Mouse (Mus musculus) small intestine, adult 2 months (tissue): ENCODE data around the gene Sypl2. TPM values are rescaled to one million over a fixed set of nuclear protein-coding genes. Genes with fewer than 3 reads are reported as not detected.

Experiments
- H3K27ac ChIP-seq: fragments of 200-500 bp; 2 replicates; pipeline ENCODE4 v1.5.1; 2012; ENCODE audit warnings: low read depth, low read length, control low read depth, inconsistent platforms; ENCODE audit not compliant: insufficient read depth
- H3K27me3 ChIP-seq: fragments of 200-500 bp; 2 replicates; pipeline ENCODE4 v1.6.1; 2012; ENCODE audit warnings: mild to moderate bottlenecking, moderate library complexity, low read length, inconsistent platforms; ENCODE audit not compliant: control insufficient read depth, insufficient read depth
- H3K36me3 ChIP-seq: fragments of 200-500 bp; 2 replicates; pipeline ENCODE4 v1.6.1; 2012; ENCODE audit warnings: mild to moderate bottlenecking, low read length, control low read depth, inconsistent platforms; ENCODE audit not compliant: control insufficient read depth, insufficient read depth
- H3K4me1 ChIP-seq: fragments of 200-500 bp; 2 replicates; pipeline ENCODE4 v1.6.1; 2012; ENCODE audit warnings: low read length, inconsistent platforms, mixed read lengths; ENCODE audit not compliant: control insufficient read depth, insufficient read depth, insufficient read length
- H3K4me3 ChIP-seq: fragments of 200-500 bp; 2 replicates; pipeline ENCODE4 v1.5.1; 2012; ENCODE audit warnings: low read depth, mild to moderate bottlenecking, control low read depth, inconsistent platforms, low read length, moderate library complexity
- CTCF ChIP-seq: fragments of 200-500 bp; IDR thresholded peaks from 2 replicates; pipeline ENCODE4 v1.5.1; 2012; ENCODE audit warnings: low read depth, mild to moderate bottlenecking, control low read depth, inconsistent platforms, low read length, moderate library complexity, mixed read lengths; ENCODE audit not compliant: insufficient replicate concordance, insufficient read length; ENCODE audit errors: extremely low read depth
- POLR2A ChIP-seq: fragments of 200-500 bp; IDR thresholded peaks from 2 replicates; pipeline ENCODE4 v1.6.1; 2012; ENCODE audit warnings: low read depth, mild to moderate bottlenecking, control low read depth, inconsistent platforms, low read length, moderate library complexity
- WGBS: fragments of 180-500 bp; shearing (Covaris S2); methylation state at CpG from one replicate; pipeline ENCODE4 v1.1.7; 2018; 5-methylcytosine and 5-hydroxymethylcytosine counted together
- polyA plus RNA-seq: library from polyadenylated mRNA; depleted of rRNA; stranded (reverse); fragments of >200 nt; gene quantifications from 2 replicates; pipeline ENCODE4 v1.2.3, GENCODE M21; 2012

The Sypl2 gene
- polyA plus RNA-seq, 1 experiment, result 6.3 TPM

DNA sequence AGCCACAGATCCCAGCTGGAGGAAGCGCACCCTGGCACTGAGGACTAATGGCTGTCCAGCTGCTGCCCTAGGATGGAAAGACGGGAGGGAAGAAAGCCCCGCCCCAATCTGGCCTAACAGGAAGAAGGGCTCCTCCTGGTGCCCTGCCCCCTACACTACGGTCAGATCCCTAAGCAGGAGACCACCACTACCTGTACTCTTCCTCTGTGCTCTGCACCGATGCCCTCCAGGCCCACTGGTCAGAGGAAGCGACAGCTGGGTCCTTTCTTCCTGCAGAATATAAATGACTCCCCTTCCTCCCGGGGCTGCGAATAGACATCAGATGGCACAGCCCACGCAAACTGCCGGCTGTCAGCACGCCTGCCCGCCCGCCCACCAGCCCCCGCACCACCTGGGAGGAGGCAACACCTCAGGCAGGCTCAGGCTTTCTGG, 29.4 kb downstream of the Sypl2 start:
- TF ChIP-seq CTCF, result no peak
- no peak for TF ChIP-seq POLR2A
- WGBS, result 54% methylated on average over 14 of the region's 14 CpGs
- no peaks in the 10 kb centered on the region for H3K27me3 ChIP-seq
- no peak overlapping the region for H3K27ac ChIP-seq
- H3K36me3 ChIP-seq, result 0 out of 2 replicates have a peak, but pooled peaks cover 2% of the 10 kb centered on the region
- H3K4me3 ChIP-seq, result no peak overlapping the region
- peaks cover 14% of the 10 kb centered on the region for H3K4me1 ChIP-seq

- Histone ChIP-seq H3K4me3 (no peak overlapping the region), H3K4me1 (peaks cover 11% of the 10 kb centered on the region), H3K27ac (no peak overlapping the region), H3K27me3 (no peaks in the 10 kb centered on the region), H3K36me3 (0 out of 2 replicates have a peak, but pooled peaks cover 2% of the 10 kb centered on the region)
- WGBS, result 90% methylated on average over 7 of the region's 7 CpGs
- TF ChIP-seq CTCF, result no peak
- no peak for TF ChIP-seq POLR2A
Measured at GRCm38 (mm10) chr3:108195941-108196590, 30.4 kb downstream of the Sypl2 start.

DNA sequence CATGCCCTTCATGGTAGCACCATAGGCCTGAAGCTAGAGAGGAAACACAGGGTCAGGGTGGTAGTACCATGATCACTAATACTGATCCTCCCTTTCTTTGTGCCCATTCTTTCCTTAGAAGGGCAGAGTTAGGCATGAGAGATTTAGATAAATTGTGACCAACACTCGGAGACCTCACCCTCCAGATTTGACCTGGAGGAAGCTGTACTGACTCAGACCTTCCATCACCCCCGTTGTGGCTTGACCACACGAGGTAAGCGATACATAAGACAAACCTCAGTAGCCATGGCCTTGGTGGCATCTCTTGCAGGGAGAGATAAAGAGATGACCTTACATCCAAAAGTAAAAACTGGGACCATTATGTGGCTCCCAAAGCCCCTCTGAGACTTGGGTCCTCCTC, 31.2 kb downstream of the Sypl2 start:
- Histone ChIP-seq H3K27me3 (no peaks in the 10 kb centered on the region), H3K4me3 (no peak overlapping the region), H3K4me1 (peaks cover 11% of the 10 kb centered on the region), H3K27ac (no peak overlapping the region), H3K36me3 (0 out of 2 replicates have a peak, but pooled peaks cover 2% of the 10 kb centered on the region)
- TF ChIP-seq POLR2A (no peak), CTCF (no peak)
- 90% methylated on average over 4 of the region's 4 CpGs for WGBS

DNA sequence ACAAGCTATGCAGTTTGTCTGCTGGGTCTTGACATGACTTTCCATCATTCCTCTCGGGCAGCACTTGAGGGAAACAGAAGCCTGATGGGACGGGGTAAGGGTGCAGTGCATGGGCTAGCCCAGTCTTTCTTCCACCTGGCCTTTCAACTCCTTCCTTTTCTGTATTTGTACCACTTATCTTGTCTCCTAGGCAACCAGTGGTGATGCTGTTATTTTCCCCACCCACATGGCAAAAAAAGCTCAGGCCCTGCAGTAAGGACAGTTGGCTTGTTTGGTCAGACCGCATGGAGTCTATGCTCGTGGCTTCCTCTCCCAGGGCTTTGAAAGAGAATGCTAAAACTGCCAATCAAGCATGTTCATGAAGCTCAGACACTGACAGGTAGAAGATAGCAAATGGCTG, 32.8 kb downstream of the Sypl2 start:
- no peak for TF ChIP-seq CTCF
- Histone ChIP-seq H3K36me3 (0 out of 2 replicates have a peak, but pooled peaks cover 2% of the 10 kb centered on the region), H3K27me3 (no peaks in the 10 kb centered on the region), H3K27ac (no peak overlapping the region), H3K4me3 (no peak overlapping the region), H3K4me1 (peaks cover 6% of the 10 kb centered on the region)
- 72% methylated on average over 4 of the region's 4 CpGs for WGBS

DNA sequence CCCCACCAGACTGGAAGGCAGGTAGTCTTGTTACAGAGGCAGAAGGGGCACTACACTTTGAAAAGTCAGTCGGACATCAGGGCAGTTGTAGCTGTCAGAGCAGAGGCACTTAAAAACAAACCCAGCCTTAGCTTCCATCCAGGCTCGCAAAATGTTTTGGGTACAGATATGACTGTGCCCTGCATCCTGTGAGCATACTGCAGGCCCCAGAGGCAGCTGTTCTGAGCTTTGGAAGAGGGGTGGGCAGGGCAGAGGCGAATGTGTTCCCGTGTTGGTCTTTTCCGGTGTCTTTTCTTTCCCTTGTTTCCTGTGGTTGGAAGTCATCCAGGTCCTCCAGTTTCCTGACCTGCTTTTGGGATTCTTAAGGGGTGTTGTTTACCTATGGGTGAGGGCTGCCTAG, 36.6 kb downstream of the Sypl2 start:
- 31% methylated on average over 5 of the region's 5 CpGs for WGBS
- TF ChIP-seq POLR2A (no peak), CTCF (no peak)
- no peak overlapping the region for H3K4me3 ChIP-seq
- H3K27me3 ChIP-seq, result no peaks in the 10 kb centered on the region
- H3K4me1 ChIP-seq, result peaks cover 8% of the 10 kb centered on the region
- 0 out of 2 replicates have a peak, but pooled peaks cover 2% of the 10 kb centered on the region for H3K36me3 ChIP-seq
- H3K27ac ChIP-seq, result no peak overlapping the region

- Histone ChIP-seq H3K4me1 (peaks cover 8% of the 10 kb centered on the region), H3K27ac (no peak overlapping the region), H3K36me3 (0 out of 2 replicates have a peak, but pooled peaks cover 2% of the 10 kb centered on the region), H3K4me3 (no peak overlapping the region), H3K27me3 (no peaks in the 10 kb centered on the region)
- TF ChIP-seq CTCF (no peak), POLR2A (no peak)
- 86% methylated on average over 9 of the region's 9 CpGs for WGBS
Measured at GRCm38 (mm10) chr3:108188716-108189490, 37.5 kb downstream of the Sypl2 start.

- peak overlapping the region; percentile 92; the same call in 1 of the 2 replicates for H3K4me3 ChIP-seq
- no peak for TF ChIP-seq POLR2A
- no peak for TF ChIP-seq CTCF
Measured at GRCm38 (mm10) chr3:108187111-108187795, 39.2 kb downstream of the Sypl2 start.

More at GRCm38 (mm10) chr3:108187111-108187795, 39.2 kb downstream of the Sypl2 start:
- no peaks in the 10 kb centered on the region for H3K27me3 ChIP-seq
- H3K27ac ChIP-seq, result no peak overlapping the region
- H3K36me3 ChIP-seq, result no peaks in the 10 kb centered on the region
- H3K4me1 ChIP-seq, result peaks cover 8% of the 10 kb centered on the region
- WGBS, result 75% methylated on average over 20 of the region's 20 CpGs
